Mouse (Mus musculus) megakaryocyte, embryonic 14.5 days (primary cell): Measurements from ENCODE around the gene March8.

Source experiments
- FLI1 ChIP-seq: IDR thresholded peaks from 2 replicates; pipeline ENCODE4 v1.6.1; 2012; ENCODE audit warnings: low read length, inconsistent platforms, mixed read lengths
- GATA1 ChIP-seq: IDR thresholded peaks from 3 replicates; pipeline ENCODE4 v1.6.1; 2012; ENCODE audit warnings: mixed read lengths, low read length, inconsistent platforms, borderline replicate concordance

DNA sequence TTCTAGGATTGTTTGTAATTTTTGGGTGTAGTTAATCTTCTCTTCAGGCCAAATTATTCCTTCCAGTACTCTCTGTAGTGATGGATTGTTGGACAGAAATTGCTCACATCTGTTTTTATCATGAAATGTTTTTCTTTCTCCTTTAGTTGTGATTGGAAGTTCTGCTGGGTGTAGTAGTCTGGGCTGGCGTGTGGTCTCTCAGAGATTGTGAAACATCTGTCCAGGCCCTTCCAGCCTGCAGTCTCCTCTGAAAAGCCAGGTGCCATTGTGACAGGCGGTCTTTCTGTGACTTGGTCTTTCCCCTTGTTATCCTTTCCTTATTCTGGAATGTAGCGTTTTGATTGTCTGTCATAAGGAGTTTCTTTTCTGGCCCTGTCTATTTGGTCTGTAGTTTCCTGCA, 18.6 kb upstream of the March8 start:
- no peak for TF ChIP-seq GATA1
- no peak for TF ChIP-seq FLI1
